Mouse (Mus musculus) erythroblast, embryonic 14.5 days (primary cell): ENCODE results near the gene Vmn1r239-ps. TPM values are rescaled to one million over a fixed set of nuclear protein-coding genes. Genes with fewer than 3 reads are reported as not detected.
"Not testable (repeated sequence)": the region's sequence is repeated elsewhere in the genome, so short reads cannot be mapped to it uniquely, and the experiment has no call there.

ENCODE experiments used
- H3K27me3 ChIP-seq: 2 replicates; pipeline ENCODE4 v1.6.1; 2012; ENCODE audit warnings: inconsistent platforms; ENCODE audit not compliant: control insufficient read depth
- H3K36me3 ChIP-seq: 2 replicates; pipeline ENCODE4 v1.6.1; 2012; ENCODE audit warnings: mild to moderate bottlenecking, inconsistent platforms; ENCODE audit not compliant: control insufficient read depth
- H3K4me1 ChIP-seq: 2 replicates; pipeline ENCODE4 v1.6.1; 2012; ENCODE audit warnings: inconsistent platforms; ENCODE audit not compliant: control insufficient read depth
- H3K4me3 ChIP-seq: replicated peaks from 2 replicates; pipeline ENCODE3; 2012; ENCODE audit warnings: moderate library complexity, mild to moderate bottlenecking, inconsistent platforms
- H3K9me3 ChIP-seq: 2 replicates; pipeline ENCODE4 v1.6.1; 2012; ENCODE audit warnings: low read length, inconsistent platforms, mixed read lengths; ENCODE audit not compliant: control insufficient read depth
- GATA1 ChIP-seq: IDR thresholded peaks from 2 replicates; pipeline ENCODE4 v1.6.1; 2012; ENCODE audit warnings: low read length, inconsistent platforms, mixed read lengths
- TAL1 ChIP-seq: IDR thresholded peaks from 3 replicates; pipeline ENCODE4 v1.6.1; 2012; ENCODE audit warnings: low read length, inconsistent platforms, mixed read lengths
- polyA plus RNA-seq: library from polyadenylated mRNA; stranded (reverse); fragments of >175 nt; gene quantifications from 2 replicates; pipeline ENCODE4 v1.2.3, GENCODE M21; 2012

Gene Vmn1r239-ps
- polyA plus RNA-seq, result not detected in 2 replicates

DNA sequence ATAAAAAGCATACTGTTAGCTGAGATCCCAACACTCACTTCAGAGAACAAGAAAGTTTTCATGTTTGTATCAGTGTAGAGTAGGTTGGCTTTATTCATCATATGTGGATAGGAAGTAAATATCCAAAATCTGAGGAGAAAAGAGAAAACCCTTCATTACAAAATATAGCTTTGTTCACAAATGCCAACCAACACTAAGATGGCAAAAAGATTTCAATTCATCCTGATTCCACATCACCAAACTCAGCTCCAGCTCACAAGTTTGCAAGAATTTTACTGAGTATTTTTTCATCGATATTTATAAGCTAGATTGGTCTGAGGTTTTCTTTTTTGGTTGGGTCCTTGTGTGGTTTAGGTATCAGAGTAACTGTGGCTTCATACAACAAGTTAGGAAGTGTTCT is at the start of gene Vmn1r239-ps:
Gene Vmn1r239-ps (minus strand): TSS at position 101 of the 400 bp plus-strand sequence.
- not testable (repeated sequence) for H3K4me1 ChIP-seq, H3K9me3 ChIP-seq, H3K36me3 ChIP-seq, H3K27me3 ChIP-seq, H3K4me3 ChIP-seq

DNA sequence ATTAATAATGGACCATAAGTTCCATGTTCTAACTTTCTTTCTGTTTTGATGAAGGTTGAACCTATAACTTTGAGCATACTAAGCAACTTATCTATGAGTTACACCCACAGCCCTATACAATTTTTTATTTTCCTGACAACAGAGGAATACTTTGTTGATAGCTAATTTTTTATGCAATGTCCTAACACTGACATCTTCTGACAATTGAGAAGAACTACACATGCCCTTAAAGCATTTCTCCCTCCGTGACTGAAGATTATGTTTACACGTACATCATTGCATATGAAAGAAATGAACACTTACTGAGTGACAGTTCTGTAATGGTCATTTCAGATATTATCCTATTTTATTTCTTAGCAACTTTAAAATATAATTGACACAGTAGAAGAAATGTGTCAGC is 36.0 kb upstream of the Vmn1r239-ps start:
- H3K27me3 ChIP-seq, result no peaks in the 10 kb centered on the region
- no peak for TF ChIP-seq GATA1
- no peak for TF ChIP-seq TAL1
- no peaks in the 10 kb centered on the region for H3K4me1 ChIP-seq
- H3K9me3 ChIP-seq, result no peaks in the 10 kb centered on the region
- no peak overlapping the region for H3K4me3 ChIP-seq
- H3K36me3 ChIP-seq, result no peaks in the 10 kb centered on the region

DNA sequence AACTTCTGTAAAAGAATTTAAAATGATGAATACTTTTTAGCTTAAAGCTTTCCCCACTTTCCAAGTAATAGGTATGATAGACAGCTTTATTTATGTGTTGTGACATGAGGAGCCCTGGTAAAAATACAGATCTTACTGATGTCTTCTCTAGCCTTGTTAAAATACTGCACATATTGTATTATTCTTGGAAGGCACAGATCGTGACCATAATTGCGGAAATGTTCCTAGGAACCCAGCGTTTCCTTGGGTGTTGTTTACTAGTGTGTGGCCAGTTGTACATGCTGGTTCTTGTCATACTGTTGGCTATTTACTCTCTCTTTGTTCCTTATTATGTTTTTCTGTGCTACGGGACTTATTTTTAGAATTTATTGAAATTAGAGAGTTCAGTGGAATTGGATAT is 10.1 kb downstream of the Vmn1r239-ps start:
- no peaks in the 10 kb centered on the region for H3K36me3 ChIP-seq
- no peak overlapping the region for H3K4me3 ChIP-seq
- H3K27me3 ChIP-seq, result no peaks in the 10 kb centered on the region
- TF ChIP-seq TAL1 (no peak), GATA1 (no peak)
- H3K4me1 ChIP-seq, result no peaks in the 10 kb centered on the region
- no peaks in the 10 kb centered on the region for H3K9me3 ChIP-seq

DNA sequence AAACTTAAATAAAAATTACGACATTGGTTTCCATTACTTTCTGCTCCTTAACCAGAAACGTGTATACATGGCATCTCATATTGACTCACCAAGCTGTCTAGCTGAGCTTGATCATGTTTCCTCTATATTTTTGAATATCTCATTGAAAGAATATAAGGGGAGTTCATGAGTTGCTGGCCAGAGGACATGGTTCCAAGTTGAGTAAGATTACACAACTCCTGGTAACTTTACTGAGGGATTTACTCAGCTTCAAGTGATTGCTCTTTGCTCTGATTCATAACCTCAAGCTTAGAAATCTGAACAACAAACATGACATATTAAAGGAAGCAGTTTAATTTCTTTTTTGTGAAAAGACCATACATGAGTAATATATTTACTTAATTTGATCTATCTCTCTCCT is 18.1 kb downstream of the Vmn1r239-ps start:
- H3K4me3 ChIP-seq, result no peak overlapping the region
- no peak for TF ChIP-seq TAL1
- no peak for TF ChIP-seq GATA1
- H3K9me3 ChIP-seq, result no peaks in the 10 kb centered on the region
- no peaks in the 10 kb centered on the region for H3K36me3 ChIP-seq
- no peaks in the 10 kb centered on the region for H3K27me3 ChIP-seq
- no peaks in the 10 kb centered on the region for H3K4me1 ChIP-seq

DNA sequence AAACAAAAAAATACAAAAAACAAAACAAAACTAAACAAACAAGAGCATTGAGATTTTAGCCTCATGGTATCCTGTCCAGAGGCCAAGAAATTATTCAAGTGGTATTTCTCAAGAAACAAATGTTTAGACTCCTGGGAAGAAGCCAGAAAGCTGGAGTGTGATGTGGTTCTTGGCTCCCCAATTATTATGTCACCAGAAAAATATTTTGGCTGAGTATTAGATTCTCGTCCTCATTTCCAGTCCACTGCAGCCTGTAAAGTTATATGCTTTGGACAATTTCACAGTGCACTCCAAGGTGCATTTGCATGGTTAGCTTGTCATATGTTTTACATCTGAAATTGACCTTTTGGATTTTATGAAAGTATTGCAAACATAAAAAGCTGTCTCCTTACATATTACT is 23.8 kb downstream of the Vmn1r239-ps start:
- no peak for TF ChIP-seq TAL1
- TF ChIP-seq GATA1, result no peak
- H3K9me3 ChIP-seq, result no peaks in the 10 kb centered on the region
- H3K36me3 ChIP-seq, result no peaks in the 10 kb centered on the region
- no peaks in the 10 kb centered on the region for H3K27me3 ChIP-seq
- no peak overlapping the region for H3K4me3 ChIP-seq
- H3K4me1 ChIP-seq, result no peaks in the 10 kb centered on the region

DNA sequence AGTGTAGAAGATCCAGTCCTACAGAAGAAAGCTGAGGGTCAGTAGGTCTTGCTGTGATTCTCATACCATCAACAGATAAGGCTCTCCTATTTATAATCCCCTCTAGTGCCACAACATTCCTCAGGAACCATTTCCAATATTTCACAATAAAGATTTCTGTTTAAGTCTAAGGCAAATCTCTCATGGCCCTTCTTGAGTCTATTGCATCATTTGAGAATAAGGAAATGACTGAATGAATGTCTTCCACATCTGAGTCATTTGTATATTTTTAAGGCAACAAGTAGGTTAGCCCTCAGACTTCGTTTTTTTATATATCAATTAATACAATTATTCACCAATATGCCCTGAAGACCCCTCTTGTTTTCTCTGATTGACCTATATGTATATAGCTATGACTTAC is 24.4 kb downstream of the Vmn1r239-ps start, which contains the start of gene Il13ra2:
Gene Il13ra2 (minus strand): TSS at position 64 of the 400 bp plus-strand sequence.
- H3K4me1 ChIP-seq, result no peaks in the 10 kb centered on the region
- no peaks in the 10 kb centered on the region for H3K9me3 ChIP-seq
- no peak within 1 kb of the TSS for H3K4me3 ChIP-seq
- H3K27me3 ChIP-seq, result no peaks in the 10 kb centered on the region
- TF ChIP-seq TAL1 (no peak), GATA1 (no peak)
- H3K36me3 ChIP-seq, result no peaks in the 10 kb centered on the region

Other genes starting within 250 kb of the Vmn1r239-ps start
- gene Il13ra2, start 24.5 kb downstream of the Vmn1r239-ps start, polyA plus RNA-seq, result not detected in 2 replicates
- gene Lrch2, start 100.4 kb upstream of the Vmn1r239-ps start, polyA plus RNA-seq, result not detected in 2 replicates